9 mouse cellular contexts compared by ENCODE assay signal in the genomic region with DNA sequence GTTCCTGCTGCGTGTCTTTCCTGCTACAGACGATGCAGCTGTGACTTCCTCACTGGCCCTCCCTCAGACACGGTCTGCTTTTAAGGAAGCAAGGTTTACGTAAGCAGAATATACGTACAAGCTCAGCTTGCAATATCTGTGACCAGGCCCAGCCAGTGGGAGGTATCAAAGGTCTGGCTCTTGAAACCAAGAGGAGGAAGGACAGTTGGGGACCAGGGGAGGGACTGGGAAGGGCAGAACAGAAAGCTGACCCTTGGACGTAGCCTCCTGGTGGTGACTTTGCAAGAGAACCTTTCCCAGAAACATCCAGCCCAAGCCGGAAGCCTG.
DNase-seq lines count a peak whose midpoint lies in the region; ATAC-seq lines count a peak whose summit lies in the region.
"Had no signal": no experiment of that assay in that cellular context is flagged by ENCODE, and none has a peak within 500 bp of the region (broad histone marks: within the 10 kb centered on the region; RNA-seq: fewer than 3 reads in every experiment).

No protein-coding gene starts in this region.

- no peak overlapping the region for H3K4me3 ChIP-seq in intestine, embryonic 16.5 days (ENCODE audit: low read length)
- H3K4me3 ChIP-seq: erythroblast, embryonic 14.5 days had no signal

- H3K4me2 ChIP-seq in intestine, embryonic 16.5 days (ENCODE audit: low read depth, low read length), result no peak overlapping the region

- H3K9ac ChIP-seq in intestine, embryonic 16.5 days (ENCODE audit: low read depth, low read length), result no peak overlapping the region

- peak; percentile 40 for DNase-seq in heart, adult 8-10 months (ENCODE audit: low spot score)
- no peak for DNase-seq in heart, postnatal 10 days
- DNase-seq in right cerebral cortex, postnatal 4 days, result no peak
- no peak for DNase-seq in cerebellum, adult 9-11 months

- H3K4me1 ChIP-seq in intestine, embryonic 16.5 days (ENCODE audit: control insufficient read depth, insufficient read depth, low read length), result peaks cover 33% of the 10 kb centered on the region

- H3K36me3 ChIP-seq in intestine, embryonic 16.5 days (ENCODE audit: control insufficient read depth, insufficient read depth, low read length), result no peaks in the 10 kb centered on the region

- peak; percentile 65 for ATAC-seq in CD4-positive, CD25-positive, alpha-beta regulatory T cell, adult 4 months
- ATAC-seq in intestine, embryonic 16.5 days, result peak; percentile 77
- peak; percentile 97 for ATAC-seq in megakaryocyte, adult 5-6 weeks (ENCODE audit: poor library complexity, severe bottlenecking)
- no peak for ATAC-seq in erythroid progenitor cell, adult 5-6 weeks (replicated peaks; ENCODE audit: low FRiP score, poor library complexity, severe bottlenecking)

- intact Hi-C loops in heart, postnatal 10 days (cut with DNase I), result no loop called here

- no peaks in the 10 kb centered on the region for H3K9me3 ChIP-seq in intestine, embryonic 16.5 days (ENCODE audit: control insufficient read depth, low read length)

- H3K27me3 ChIP-seq in intestine, embryonic 16.5 days (replicated peaks; ENCODE audit: control insufficient read depth, insufficient read depth, low read length), result no peaks in the 10 kb centered on the region

- peak overlapping the region; percentile 62 for H3K27ac ChIP-seq in intestine, embryonic 16.5 days (ENCODE audit: low read length)

- 50% methylated on average over 7 of the region's 7 CpGs for WGBS in intestine, embryonic 16.5 days
